Mouse (Mus musculus) E14TG2a.4 (cell line): ENCODE results near the gene 9130230L23Rik.

Experiments used
- H3K27me3 ChIP-seq: 2 replicates; pipeline ENCODE4 v1.6.1; 2014; ENCODE audit warnings: low read length, control low read depth; ENCODE audit not compliant: insufficient read depth
- H3K36me3 ChIP-seq: 2 replicates; pipeline ENCODE4 v1.6.1; 2014; ENCODE audit warnings: low read length, control low read depth; ENCODE audit not compliant: insufficient read depth
- H3K4me1 ChIP-seq: replicated peaks from 2 replicates; pipeline ENCODE4 v1.6.1; 2014; ENCODE audit warnings: low read depth, low read length, control low read depth
- H3K4me3 ChIP-seq: replicated peaks from 2 replicates; pipeline ENCODE4 v1.5.1; 2014; ENCODE audit warnings: mild to moderate bottlenecking, low read length
- H3K9me3 ChIP-seq: 2 replicates; pipeline ENCODE4 v1.6.1; 2014; ENCODE audit warnings: low read length, control low read depth
- CTCF ChIP-seq: conservative IDR thresholded peaks from 2 replicates; pipeline ENCODE4 v1.5.1; 2014; ENCODE audit warnings: low read length
- NANOG ChIP-seq: IDR thresholded peaks from 2 replicates; pipeline ENCODE4 v1.6.1; 2014; ENCODE audit warnings: borderline replicate concordance, low read length, mixed read lengths
- POU5F1 ChIP-seq: IDR thresholded peaks from 2 replicates; pipeline ENCODE4 v1.6.1; 2014; ENCODE audit warnings: low read length, borderline replicate concordance

The 9130230L23Rik gene

GRCm38 (mm10) chr5:65954130-65955080 is 49.7 kb downstream of the 9130230L23Rik start:
- no peaks in the 10 kb centered on the region for H3K27me3 ChIP-seq
- H3K4me1 ChIP-seq, result peaks cover 43% of the 10 kb centered on the region
- H3K9me3 ChIP-seq, result no peaks in the 10 kb centered on the region
- no peaks in the 10 kb centered on the region for H3K36me3 ChIP-seq
- no peak for TF ChIP-seq CTCF
- no peak for TF ChIP-seq POU5F1
- no peak for TF ChIP-seq NANOG
- H3K4me3 ChIP-seq, result peak overlapping the region; percentile 65

DNA sequence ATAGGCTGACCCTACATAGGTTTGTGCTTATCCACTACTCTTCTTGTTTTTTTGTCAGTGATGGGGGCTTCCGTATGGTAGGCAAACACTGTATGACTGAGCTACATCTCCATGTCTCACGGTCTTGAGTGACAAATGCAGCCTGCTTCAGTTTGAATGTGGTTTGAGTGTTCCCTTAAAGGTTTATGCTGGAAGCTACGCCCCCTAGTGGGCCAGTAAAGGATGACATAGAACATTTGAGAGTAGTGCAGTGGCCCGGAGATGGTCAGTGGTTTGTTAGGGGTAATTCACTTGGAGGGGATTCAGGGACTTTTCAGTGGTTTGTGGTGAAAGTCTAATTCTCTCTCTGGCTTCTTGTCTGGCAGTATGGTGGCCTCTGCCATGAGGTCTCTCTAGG is 52.6 kb downstream of the 9130230L23Rik start:
- Histone ChIP-seq H3K36me3 (no peaks in the 10 kb centered on the region), H3K9me3 (no peaks in the 10 kb centered on the region), H3K4me1 (peaks cover 33% of the 10 kb centered on the region), H3K27me3 (no peaks in the 10 kb centered on the region), H3K4me3 (no peak overlapping the region)
- TF ChIP-seq CTCF (peak; percentile 91), POU5F1 (no peak), NANOG (no peak)

- no peaks in the 10 kb centered on the region for H3K27me3 ChIP-seq
- no peak for TF ChIP-seq NANOG
- no peak for TF ChIP-seq POU5F1
- TF ChIP-seq CTCF, result no peak
- no peaks in the 10 kb centered on the region for H3K9me3 ChIP-seq
- H3K4me3 ChIP-seq, result peak overlapping the region; percentile 30; the same call in 1 of the 2 replicates
- peaks cover 33% of the 10 kb centered on the region for H3K4me1 ChIP-seq
- H3K36me3 ChIP-seq, result no peaks in the 10 kb centered on the region
Observed at GRCm38 (mm10) chr5:65950679-65951512, 53.2 kb downstream of the 9130230L23Rik start.

DNA sequence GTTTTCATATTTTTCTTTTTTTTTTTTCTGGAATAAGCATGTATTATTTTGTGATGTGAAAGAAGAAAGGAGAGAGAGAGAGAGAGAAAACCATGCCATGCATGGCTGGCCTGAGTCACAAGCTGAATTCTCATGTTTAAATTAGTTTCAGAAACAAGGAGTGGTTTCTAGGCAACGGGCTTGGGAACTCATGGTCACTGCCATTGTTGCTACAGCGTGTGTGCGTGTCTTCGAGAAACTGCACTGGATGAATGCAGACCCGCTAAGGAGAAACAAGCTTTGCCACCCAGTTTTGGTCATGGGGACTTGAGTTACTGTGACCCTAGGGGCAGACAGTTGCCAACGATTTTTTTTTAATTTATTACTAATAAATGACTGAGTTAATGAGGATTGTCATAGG is 53.8 kb downstream of the 9130230L23Rik start:
- Histone ChIP-seq H3K9me3 (no peaks in the 10 kb centered on the region), H3K36me3 (no peaks in the 10 kb centered on the region), H3K4me3 (peak overlapping the region; percentile 30; the same call in 1 of the 2 replicates), H3K27me3 (no peaks in the 10 kb centered on the region), H3K4me1 (peaks cover 29% of the 10 kb centered on the region)
- TF ChIP-seq CTCF, result no peak
- no peak for TF ChIP-seq POU5F1
- no peak for TF ChIP-seq NANOG

- H3K9me3 ChIP-seq, result no peaks in the 10 kb centered on the region
- H3K27me3 ChIP-seq, result no peaks in the 10 kb centered on the region
- no peak overlapping the region for H3K4me3 ChIP-seq
- H3K4me1 ChIP-seq, result peaks cover 25% of the 10 kb centered on the region
- TF ChIP-seq NANOG (no peak), CTCF (no peak), POU5F1 (no peak)
- no peaks in the 10 kb centered on the region for H3K36me3 ChIP-seq
Observed at GRCm38 (mm10) chr5:65949822-65950221, 54.3 kb downstream of the 9130230L23Rik start.

DNA sequence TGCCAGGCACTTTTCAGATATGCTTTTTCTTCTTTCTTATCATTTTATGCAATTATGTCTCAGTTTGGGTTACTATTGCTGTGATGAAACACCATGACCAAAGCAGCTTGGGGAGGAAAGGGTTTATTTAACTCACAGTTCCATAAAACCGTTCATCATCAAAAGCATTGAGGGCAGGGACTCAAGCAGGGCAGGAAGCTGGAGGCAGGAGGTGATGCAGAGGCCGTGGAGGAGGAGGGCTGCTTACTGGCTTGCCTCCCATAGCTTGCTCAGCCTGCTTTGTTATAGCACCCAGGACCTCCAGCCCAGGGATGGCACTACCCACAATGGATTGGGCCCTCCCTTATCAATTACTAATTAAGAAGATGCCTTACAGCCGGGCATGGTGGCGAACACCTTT is 62.9 kb downstream of the 9130230L23Rik start:
- Histone ChIP-seq H3K4me1 (peaks cover 30% of the 10 kb centered on the region), H3K27me3 (peaks cover 7% of the 10 kb centered on the region), H3K4me3 (no peak overlapping the region), H3K9me3 (no peaks in the 10 kb centered on the region), H3K36me3 (no peaks in the 10 kb centered on the region)
- no peak for TF ChIP-seq NANOG
- TF ChIP-seq POU5F1, result no peak
- no peak for TF ChIP-seq CTCF

- no peaks in the 10 kb centered on the region for H3K36me3 ChIP-seq
- H3K4me1 ChIP-seq, result peaks cover 20% of the 10 kb centered on the region
- no peak overlapping the region for H3K4me3 ChIP-seq
- peak; percentile 76 for TF ChIP-seq CTCF
- no peak for TF ChIP-seq POU5F1
- TF ChIP-seq NANOG, result no peak
- peaks cover 9% of the 10 kb centered on the region for H3K27me3 ChIP-seq
- H3K9me3 ChIP-seq, result no peaks in the 10 kb centered on the region
Observed at GRCm38 (mm10) chr5:65937998-65938715, 65.9 kb downstream of the 9130230L23Rik start.
